Mouse (Mus musculus) kidney, postnatal 0 days (tissue): ENCODE data around the gene Igsf11. TPM values are rescaled to one million over a fixed set of nuclear protein-coding genes. Genes with fewer than 3 reads are reported as not detected.

Experiments used
- ATAC-seq: fragments of 200-750 bp; cut with Nextera tagmentation; replicated peaks from 2 replicates; pipeline ENCODE4 v1.8.0; 2017; ENCODE audit warnings: low read depth, moderate number of reproducible peaks, moderate TSS enrichment, moderate library complexity; ENCODE audit not compliant: low FRiP score
- DNase-seq: peaks from one replicate; pipeline ENCODE4 v3.0.0-alpha.2; 2016; ENCODE audit warnings: low spot score
- H3K27ac ChIP-seq: fragments of 300-500 bp; sonication (generic); 2 replicates; pipeline ENCODE4 v1.5.1; 2014; ENCODE audit warnings: mild to moderate bottlenecking
- H3K27me3 ChIP-seq: fragments of 300-500 bp; sonication (generic); 2 replicates; pipeline ENCODE4 v1.6.1; 2014; ENCODE audit warnings: low read length, mixed read lengths; ENCODE audit not compliant: insufficient read depth
- H3K36me3 ChIP-seq: fragments of 300-500 bp; sonication (generic); 2 replicates; pipeline ENCODE4 v1.6.1; 2014; ENCODE audit warnings: low read length, mixed read lengths; ENCODE audit not compliant: insufficient read depth
- H3K4me1 ChIP-seq: fragments of 300-500 bp; sonication (generic); replicated peaks from 2 replicates; pipeline ENCODE4 v1.6.1; 2014; ENCODE audit warnings: antibody characterized with exemption, low read length, mixed read lengths; ENCODE audit not compliant: insufficient read depth
- H3K4me2 ChIP-seq: fragments of 300-500 bp; sonication (generic); 2 replicates; pipeline ENCODE4 v1.6.1; 2014; ENCODE audit warnings: mild to moderate bottlenecking, low read length, moderate library complexity, mixed read lengths
- H3K4me3 ChIP-seq: fragments of 300-500 bp; sonication (generic); replicated peaks from 2 replicates; pipeline ENCODE4 v1.5.1; 2014; ENCODE audit warnings: low read depth, low read length
- H3K9ac ChIP-seq: fragments of 300-500 bp; sonication (generic); 2 replicates; pipeline ENCODE4 v1.6.1; 2014; ENCODE audit warnings: low read depth, low read length
- H3K9me3 ChIP-seq: fragments of 300-500 bp; sonication (generic); replicated peaks from 2 replicates; pipeline ENCODE4 v1.6.1; 2016; ENCODE audit warnings: low read length, inconsistent platforms, mixed read lengths
- CTCF ChIP-seq: IDR thresholded peaks from 2 replicates; pipeline ENCODE4 v1.5.1; 2016; ENCODE audit warnings: antibody characterized with exemption, low read depth, mild to moderate bottlenecking, moderate library complexity
- WGBS: fragments of 180-500 bp; shearing (Covaris S2); extraction: QIAGEN DNeasy Blood & Tissue Kit; methylation state at CpG from one replicate; pipeline ENCODE4 v1.1.7; 2014; 5-methylcytosine and 5-hydroxymethylcytosine counted together
- polyA plus RNA-seq: library from polyadenylated mRNA; unstranded; fragments of >200 nt; fragmentation: Nextera tagmentation; extraction: Ambion mirVana; gene quantifications from 2 replicates; pipeline ENCODE4 v1.2.1, GENCODE M21; 2015

Igsf11 gene
- polyA plus RNA-seq, 1 experiment from 2014 or later = 7.1 TPM

GRCm38 (mm10) chr16:38918121-38918520, 25.6 kb downstream of the Igsf11 start:
- Histone ChIP-seq H3K36me3 (no peaks in the 10 kb centered on the region), H3K4me3 (no peak overlapping the region), H3K9ac (no peak overlapping the region), H3K27me3 (no peaks in the 10 kb centered on the region), H3K27ac (no peak overlapping the region), H3K4me1 (no peaks in the 10 kb centered on the region), H3K9me3 (no peaks in the 10 kb centered on the region), H3K4me2 (no peak overlapping the region)
- 85% methylated on average over 2 of the region's 2 CpGs for WGBS
- ATAC-seq (no peak), DNase-seq (no peak)
- no peak for TF ChIP-seq CTCF

GRCm38 (mm10) chr16:38920488-38920887, 28.0 kb downstream of the Igsf11 start:
- Histone ChIP-seq H3K27me3 (no peaks in the 10 kb centered on the region), H3K4me3 (no peak overlapping the region), H3K4me2 (no peak overlapping the region), H3K27ac (no peak overlapping the region), H3K9ac (no peak overlapping the region), H3K36me3 (no peaks in the 10 kb centered on the region), H3K9me3 (no peaks in the 10 kb centered on the region), H3K4me1 (no peaks in the 10 kb centered on the region)
- DNase-seq = no peak
- 87% methylated on average over 5 of the region's 5 CpGs for WGBS
- ATAC-seq = no peak
- no peak for TF ChIP-seq CTCF

GRCm38 (mm10) chr16:38924940-38925339, 32.5 kb downstream of the Igsf11 start:
- Histone ChIP-seq H3K9me3 (no peaks in the 10 kb centered on the region), H3K4me2 (no peak overlapping the region), H3K4me1 (no peaks in the 10 kb centered on the region), H3K9ac (no peak overlapping the region), H3K27ac (no peak overlapping the region), H3K4me3 (no peak overlapping the region), H3K36me3 (no peaks in the 10 kb centered on the region), H3K27me3 (no peaks in the 10 kb centered on the region)
- 63% methylated on average over 13 of the region's 13 CpGs for WGBS
- no peak for TF ChIP-seq CTCF
- DNase-seq (no peak), ATAC-seq (no peak)

- Histone ChIP-seq H3K4me3 (no peak overlapping the region), H3K4me2 (no peak overlapping the region), H3K9ac (no peak overlapping the region), H3K27ac (no peak overlapping the region), H3K9me3 (no peaks in the 10 kb centered on the region), H3K36me3 (no peaks in the 10 kb centered on the region), H3K27me3 (no peaks in the 10 kb centered on the region), H3K4me1 (no peaks in the 10 kb centered on the region)
- whole genome bisulfite sequencing = 72% methylated on average over 7 of the region's 7 CpGs
- ATAC-seq = no peak
- no peak for TF ChIP-seq CTCF
- DNase-seq = no peak
These were observed 36.3 kb downstream of the Igsf11 start for GRCm38 (mm10) chr16:38928760-38929159.

- no peak overlapping the region for H3K4me3 ChIP-seq
These were observed 39.0 kb downstream of the Igsf11 start for GRCm38 (mm10) chr16:38931519-38931918.

GRCm38 (mm10) chr16:38940805-38941204, 48.3 kb downstream of the Igsf11 start:
- TF ChIP-seq CTCF = no peak
- WGBS = 94% methylated on average over 3 of the region's 3 CpGs
- Histone ChIP-seq H3K27ac (no peak overlapping the region), H3K4me1 (no peaks in the 10 kb centered on the region), H3K9me3 (no peaks in the 10 kb centered on the region), H3K4me2 (no peak overlapping the region), H3K36me3 (no peaks in the 10 kb centered on the region), H3K4me3 (no peak overlapping the region), H3K27me3 (no peaks in the 10 kb centered on the region), H3K9ac (no peak overlapping the region)
- ATAC-seq (no peak), DNase-seq (no peak)

More at GRCm38 (mm10) chr16:38931519-38931918, 39.0 kb downstream of the Igsf11 start:
- Histone ChIP-seq H3K36me3 (no peaks in the 10 kb centered on the region), H3K27me3 (no peaks in the 10 kb centered on the region), H3K9ac (no peak overlapping the region), H3K27ac (no peak overlapping the region), H3K4me1 (no peaks in the 10 kb centered on the region), H3K9me3 (no peaks in the 10 kb centered on the region), H3K4me2 (no peak overlapping the region)
- DNase-seq = no peak
- 75% methylated on average over 6 of the region's 6 CpGs for WGBS
- ATAC-seq = no peak
- no peak for TF ChIP-seq CTCF

- Histone ChIP-seq H3K27ac (no peak overlapping the region), H3K4me2 (no peak overlapping the region), H3K4me1 (0 out of 2 replicates have a peak, but pooled peaks cover 2% of the 10 kb centered on the region), H3K4me3 (no peak overlapping the region), H3K9me3 (no peaks in the 10 kb centered on the region), H3K9ac (no peak overlapping the region), H3K36me3 (no peaks in the 10 kb centered on the region), H3K27me3 (no peaks in the 10 kb centered on the region)
- no peak for TF ChIP-seq CTCF
- no peak for ATAC-seq
- DNase-seq = no peak
- WGBS = 81% methylated on average over 6 of the region's 6 CpGs
These were observed 48.8 kb downstream of the Igsf11 start for GRCm38 (mm10) chr16:38941275-38941674.
